Mouse (Mus musculus) stomach, embryonic 16.5 days (tissue): ENCODE measurements at regions not wholly inside any gene's neighbourhood (a gene's known extent, or its start where the extent isn't known, plus 50 kb on each side); places are given as distances from the start of the nearest gene placed in this dataset.

Experiments used
- ATAC-seq: fragments of 200-750 bp; cut with Nextera tagmentation; 2 replicates; pipeline ENCODE4 v1.8.0; 2017; ENCODE audit warnings: moderate number of reproducible peaks, moderate TSS enrichment; ENCODE audit not compliant: insufficient read depth, low FRiP score
- H3K27ac ChIP-seq: fragments of 300-500 bp; sonication (generic); 2 replicates; pipeline ENCODE4 v1.5.1; 2014; ENCODE audit warnings: low read length
- H3K27me3 ChIP-seq: fragments of 300-500 bp; sonication (generic); 2 replicates; pipeline ENCODE4 v1.6.1; 2014; ENCODE audit warnings: low read length, control low read depth, mixed read lengths; ENCODE audit not compliant: control insufficient read depth, insufficient read depth
- H3K36me3 ChIP-seq: fragments of 300-500 bp; sonication (generic); 2 replicates; pipeline ENCODE4 v1.6.1; 2014; ENCODE audit warnings: low read length; ENCODE audit not compliant: control insufficient read depth, insufficient read depth
- H3K4me1 ChIP-seq: fragments of 300-500 bp; sonication (generic); 2 replicates; pipeline ENCODE4 v1.6.1; 2014; ENCODE audit warnings: low read length, control low read depth, mixed read lengths; ENCODE audit not compliant: control insufficient read depth, insufficient read depth
- H3K4me2 ChIP-seq: fragments of 300-500 bp; sonication (generic); 2 replicates; pipeline ENCODE4 v1.6.1; 2014; ENCODE audit warnings: low read depth, low read length, mixed read lengths
- H3K4me3 ChIP-seq: fragments of 300-500 bp; sonication (generic); replicated peaks from 2 replicates; pipeline ENCODE4 v1.5.1; 2014; ENCODE audit warnings: mild to moderate bottlenecking, low read length
- H3K9ac ChIP-seq: fragments of 300-500 bp; sonication (generic); 2 replicates; pipeline ENCODE4 v1.6.1; 2014; ENCODE audit warnings: low read length
- H3K9me3 ChIP-seq: fragments of 300-500 bp; sonication (generic); replicated peaks from 2 replicates; pipeline ENCODE4 v1.6.1; 2016; ENCODE audit warnings: low read length, control low read depth; ENCODE audit not compliant: control insufficient read depth
- WGBS: fragments of 180-500 bp; shearing (Covaris S2); extraction: QIAGEN DNeasy Blood & Tissue Kit; methylation state at CpG from one replicate; pipeline ENCODE4 v1.1.7; 2014; 5-methylcytosine and 5-hydroxymethylcytosine counted together

GRCm38 (mm10) chr2:27603333-27603732 lies 72.9 kb upstream of the Rxra start:
- H3K9me3 ChIP-seq: no peaks in the 10 kb centered on the region
- WGBS: 71% methylated on average over 4 of the region's 4 CpGs
- ATAC-seq: peak; percentile 25; the same call in 1 of the 2 replicates
- no peak overlapping the region for H3K4me3 ChIP-seq
- H3K27me3 ChIP-seq: no peaks in the 10 kb centered on the region
- H3K36me3 ChIP-seq: no peaks in the 10 kb centered on the region
- no peak overlapping the region for H3K4me2 ChIP-seq
- H3K9ac ChIP-seq: no peak overlapping the region
- H3K4me1 ChIP-seq: no peaks in the 10 kb centered on the region
- H3K27ac ChIP-seq: no peak overlapping the region

- H3K9me3 ChIP-seq: no peaks in the 10 kb centered on the region
- 33% methylated on average over 3 of the region's 3 CpGs for WGBS
- no peaks in the 10 kb centered on the region for H3K36me3 ChIP-seq
- no peaks in the 10 kb centered on the region for H3K27me3 ChIP-seq
- H3K27ac ChIP-seq: no peak overlapping the region
- H3K4me2 ChIP-seq: no peak overlapping the region
- ATAC-seq: no peak
- no peak overlapping the region for H3K9ac ChIP-seq
- no peak overlapping the region for H3K4me3 ChIP-seq
- H3K4me1 ChIP-seq: no peaks in the 10 kb centered on the region
Measured at GRCm38 (mm10) chr2:27604588-27604987, 71.7 kb upstream of the Rxra start.

DNA sequence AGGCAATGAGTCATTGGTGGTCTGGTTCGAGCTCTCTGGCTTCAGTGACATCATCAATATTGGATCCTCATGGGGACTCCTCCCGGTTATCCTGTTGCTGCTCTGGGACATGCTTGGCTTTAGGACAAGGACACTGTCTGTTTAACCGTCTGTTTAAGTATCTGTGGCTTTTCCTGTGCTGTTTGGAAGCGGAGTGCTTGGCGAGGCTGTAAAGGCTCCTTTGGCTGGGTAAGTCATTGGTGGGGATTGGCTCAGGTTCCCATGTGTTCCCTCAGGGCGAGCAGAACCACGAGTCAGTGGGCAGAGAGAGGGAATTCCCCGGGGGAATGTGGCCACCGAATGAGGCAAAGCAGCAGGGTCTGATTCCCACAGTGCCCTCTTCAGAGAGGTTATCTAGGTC lies 69.4 kb upstream of the Rxra start:
- Histone ChIP-seq H3K4me2 (no peak overlapping the region), H3K9ac (no peak overlapping the region), H3K27me3 (no peaks in the 10 kb centered on the region), H3K36me3 (no peaks in the 10 kb centered on the region), H3K9me3 (no peaks in the 10 kb centered on the region), H3K4me3 (no peak overlapping the region), H3K4me1 (no peaks in the 10 kb centered on the region), H3K27ac (no peak overlapping the region)
- 62% methylated on average over 9 of the region's 9 CpGs for WGBS
- no peak for ATAC-seq

- Histone ChIP-seq H3K4me1 (no peaks in the 10 kb centered on the region), H3K4me3 (no peak overlapping the region), H3K9me3 (no peaks in the 10 kb centered on the region), H3K36me3 (no peaks in the 10 kb centered on the region), H3K27ac (no peak overlapping the region), H3K4me2 (no peak overlapping the region), H3K27me3 (no peaks in the 10 kb centered on the region), H3K9ac (no peak overlapping the region)
- 59% methylated on average over 3 of the region's 3 CpGs for WGBS
- no peak for ATAC-seq
Measured at GRCm38 (mm10) chr2:27621741-27622140, 54.5 kb upstream of the Rxra start.

- Histone ChIP-seq H3K4me3 (no peak overlapping the region), H3K36me3 (no peaks in the 10 kb centered on the region), H3K4me2 (no peak overlapping the region), H3K27ac (no peak overlapping the region), H3K27me3 (no peaks in the 10 kb centered on the region), H3K9ac (no peak overlapping the region), H3K4me1 (no peaks in the 10 kb centered on the region), H3K9me3 (no peaks in the 10 kb centered on the region)
- no peak for ATAC-seq
- 54% methylated on average over 2 of the region's 2 CpGs for WGBS
Measured at GRCm38 (mm10) chr2:27624656-27625366, 51.4 kb upstream of the Rxra start.
